Mouse (Mus musculus) bone marrow macrophage, adult 2 months (primary cell): ENCODE data around the gene Krt81.

Experiments
- CTCF ChIP-seq: IDR thresholded peaks from 2 replicates; pipeline ENCODE4 v1.5.1; 2012; ENCODE audit warnings: low read depth, mild to moderate bottlenecking, low read length, moderate library complexity
- POLR2A ChIP-seq: IDR thresholded peaks from 2 replicates; pipeline ENCODE4 v1.6.1; 2012; ENCODE audit warnings: mild to moderate bottlenecking, low read depth, low read length, borderline replicate concordance

GRCm38 (mm10) chr15:101412188-101412587 lies 51.4 kb downstream of the Krt81 start:
- no peak for TF ChIP-seq CTCF
- no peak for TF ChIP-seq POLR2A
